Mouse (Mus musculus) small intestine, adult 2 months (tissue): ENCODE results near the gene Susd6.

ENCODE experiments used
- CTCF ChIP-seq: fragments of 200-500 bp; IDR thresholded peaks from 2 replicates; pipeline ENCODE4 v1.5.1; 2012; ENCODE audit warnings: low read depth, mild to moderate bottlenecking, control low read depth, inconsistent platforms, low read length, moderate library complexity, mixed read lengths; ENCODE audit not compliant: insufficient replicate concordance, insufficient read length; ENCODE audit errors: extremely low read depth
- POLR2A ChIP-seq: fragments of 200-500 bp; IDR thresholded peaks from 2 replicates; pipeline ENCODE4 v1.6.1; 2012; ENCODE audit warnings: low read depth, mild to moderate bottlenecking, control low read depth, inconsistent platforms, low read length, moderate library complexity

DNA sequence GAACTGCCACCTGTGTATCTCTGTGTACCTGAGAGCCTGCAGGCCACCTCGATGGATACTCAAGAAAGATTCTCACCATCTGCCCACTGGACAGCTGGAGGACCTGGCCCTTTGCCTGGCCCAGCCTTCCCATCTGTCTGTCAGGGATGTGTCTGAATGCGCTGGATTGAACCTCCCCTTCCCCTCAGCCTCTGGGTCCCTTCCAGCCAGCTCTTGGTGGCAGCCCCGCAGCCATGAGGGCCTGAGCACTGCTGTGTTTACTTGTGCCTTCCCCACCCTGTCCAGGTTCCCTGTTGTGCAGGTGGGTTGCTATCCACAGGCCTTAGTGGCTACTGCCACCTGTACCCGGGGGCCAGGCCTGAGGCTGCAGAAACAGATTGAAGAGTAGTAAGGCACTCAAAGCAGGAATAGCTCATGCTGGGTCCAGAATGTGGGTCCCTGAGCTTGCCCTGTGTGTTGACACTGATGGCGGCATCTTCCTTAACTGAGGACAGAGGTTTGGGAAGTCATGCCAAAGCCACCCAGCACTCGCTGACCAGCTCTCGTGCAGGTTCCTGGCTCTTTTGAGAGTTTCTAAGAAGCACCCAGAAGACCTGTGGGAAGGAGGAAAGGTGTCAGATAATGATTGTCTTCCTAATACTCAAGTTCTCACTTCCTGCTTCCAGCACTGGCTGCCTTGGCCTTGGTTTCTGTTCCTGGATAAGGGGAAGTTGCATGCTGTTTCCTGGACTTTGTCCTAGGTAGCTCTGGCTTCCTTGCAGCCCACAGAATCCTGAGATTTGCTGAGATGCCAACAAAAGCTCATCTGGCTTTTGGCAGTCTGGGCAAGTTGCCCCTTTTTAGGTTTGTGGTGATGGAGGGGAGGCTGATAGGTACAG lies 87.1 kb downstream of the Susd6 start:
- no peak for TF ChIP-seq CTCF
- no peak for TF ChIP-seq POLR2A
